Mouse (Mus musculus): ENCODE results near the gene Polr2b. TPM values are rescaled to one million over a fixed set of nuclear protein-coding genes. Genes with fewer than 3 reads are reported as not detected.

Gene Polr2b
- polyA plus RNA-seq (2015; fragmentation: Nextera tagmentation; extraction: Ambion mirVana), result 18.7 and 20.3 TPM in 2 replicates

- H3K27me3 ChIP-seq (replicated peaks; ENCODE audit: control insufficient read depth, insufficient read depth, low read length), result no peaks in the 10 kb centered on the region
- peak; percentile 39 for TF ChIP-seq CTCF (IDR thresholded peaks at IDR 0.05; ENCODE audit: low read depth)
- H3K36me3 ChIP-seq (ENCODE audit: control insufficient read depth, insufficient read depth), result peaks cover 22% of the 10 kb centered on the region
- under 1% methylated on average over 85 of the region's 85 CpGs for WGBS
- peaks cover 12% of the 10 kb centered on the region; the same call in 1 of the 2 replicates for H3K4me1 ChIP-seq (replicated peaks; ENCODE audit: control insufficient read depth, insufficient read depth, low read length)
- H3K9me3 ChIP-seq (ENCODE audit: control insufficient read depth), result no peaks in the 10 kb centered on the region
- peak within 1 kb of the TSS; percentile 83 for H3K4me3 ChIP-seq (ENCODE audit: low read depth, low read length)
- H3K4me2 ChIP-seq (replicated peaks; ENCODE audit: low read depth), result peak within 1 kb of the TSS; percentile 100
- peak; percentile 97 for ATAC-seq
- H3K27ac ChIP-seq (ENCODE audit: low read depth, low read length), result peak within 1 kb of the TSS; percentile 84
- peak within 1 kb of the TSS; percentile 87 for H3K9ac ChIP-seq (ENCODE audit: low read depth, low read length)
These were observed at the start of gene Polr2b, which contains the start of gene Noa1 for GRCm38 (mm10) chr5:77309924-77310772. TSS of gene Polr2b (plus strand) at chr5:77310147. TSS of gene Noa1 (minus strand) at chr5:77310084.

GRCm38 (mm10) chr5:77261137-77261536 lies 48.8 kb upstream of the Polr2b start:
- 79% methylated on average over 4 of the region's 4 CpGs for WGBS
- no peaks in the 10 kb centered on the region for H3K27me3 ChIP-seq (replicated peaks; ENCODE audit: control insufficient read depth, insufficient read depth, low read length)
- H3K4me2 ChIP-seq (replicated peaks; ENCODE audit: low read depth), result no peak overlapping the region
- no peak overlapping the region for H3K4me3 ChIP-seq (ENCODE audit: low read depth, low read length)
- H3K4me1 ChIP-seq (replicated peaks; ENCODE audit: control insufficient read depth, insufficient read depth, low read length), result no peaks in the 10 kb centered on the region
- ATAC-seq, result no peak
- H3K9ac ChIP-seq (ENCODE audit: low read depth, low read length), result no peak overlapping the region
- no peak overlapping the region for H3K27ac ChIP-seq (ENCODE audit: low read depth, low read length)
- H3K36me3 ChIP-seq (ENCODE audit: control insufficient read depth, insufficient read depth), result no peaks in the 10 kb centered on the region
- no peak for TF ChIP-seq CTCF (IDR thresholded peaks at IDR 0.05; ENCODE audit: low read depth)
- H3K9me3 ChIP-seq (ENCODE audit: control insufficient read depth), result no peaks in the 10 kb centered on the region

GRCm38 (mm10) chr5:77262105-77262504 lies 47.8 kb upstream of the Polr2b start:
- Histone ChIP-seq H3K27ac (ENCODE audit: low read depth, low read length) (no peak overlapping the region), H3K9me3 (ENCODE audit: control insufficient read depth) (no peaks in the 10 kb centered on the region), H3K27me3 (replicated peaks; ENCODE audit: control insufficient read depth, insufficient read depth, low read length) (no peaks in the 10 kb centered on the region), H3K4me3 (ENCODE audit: low read depth, low read length) (no peak overlapping the region), H3K36me3 (ENCODE audit: control insufficient read depth, insufficient read depth) (no peaks in the 10 kb centered on the region), H3K4me2 (replicated peaks; ENCODE audit: low read depth) (no peak overlapping the region), H3K4me1 (replicated peaks; ENCODE audit: control insufficient read depth, insufficient read depth, low read length) (no peaks in the 10 kb centered on the region; the same call in 1 of the 2 replicates), H3K9ac (ENCODE audit: low read depth, low read length) (no peak overlapping the region)
- WGBS, result 88% methylated on average over 5 of the region's 5 CpGs
- no peak for TF ChIP-seq CTCF (IDR thresholded peaks at IDR 0.05; ENCODE audit: low read depth)
- ATAC-seq, result no peak

- TF ChIP-seq CTCF (IDR thresholded peaks at IDR 0.05; ENCODE audit: low read depth), result no peak
- Histone ChIP-seq H3K4me3 (ENCODE audit: low read depth, low read length) (peak within 1 kb of the TSS; percentile 92), H3K36me3 (ENCODE audit: control insufficient read depth, insufficient read depth) (peaks cover 11% of the 10 kb centered on the region; the same call in 1 of the 2 replicates), H3K9me3 (ENCODE audit: control insufficient read depth) (no peaks in the 10 kb centered on the region), H3K9ac (ENCODE audit: low read depth, low read length) (peak within 1 kb of the TSS; percentile 91), H3K4me2 (replicated peaks; ENCODE audit: low read depth) (peak within 1 kb of the TSS; percentile 84), H3K27me3 (replicated peaks; ENCODE audit: control insufficient read depth, insufficient read depth, low read length) (no peaks in the 10 kb centered on the region), H3K27ac (ENCODE audit: low read depth, low read length) (peak within 1 kb of the TSS; percentile 96), H3K4me1 (replicated peaks; ENCODE audit: control insufficient read depth, insufficient read depth, low read length) (peaks cover 4% of the 10 kb centered on the region; the same call in 1 of the 2 replicates)
- peak; percentile 86 for ATAC-seq
- under 1% methylated on average over 64 of the region's 78 CpGs for WGBS
These were observed 44.8 kb upstream of the Polr2b start, which contains the start of gene Rest for GRCm38 (mm10) chr5:77265081-77265670. TSS of gene Rest (plus strand) at chr5:77265491.

GRCm38 (mm10) chr5:77265671-77266065 lies 44.3 kb upstream of the Polr2b start:
- peaks cover 11% of the 10 kb centered on the region; the same call in 1 of the 2 replicates for H3K36me3 ChIP-seq (ENCODE audit: control insufficient read depth, insufficient read depth)
- peak overlapping the region; percentile 84 for H3K4me2 ChIP-seq (replicated peaks; ENCODE audit: low read depth)
- no peaks in the 10 kb centered on the region for H3K27me3 ChIP-seq (replicated peaks; ENCODE audit: control insufficient read depth, insufficient read depth, low read length)
- H3K4me1 ChIP-seq (replicated peaks; ENCODE audit: control insufficient read depth, insufficient read depth, low read length), result peaks cover 4% of the 10 kb centered on the region; the same call in 1 of the 2 replicates
- peak overlapping the region; percentile 92 for H3K4me3 ChIP-seq (ENCODE audit: low read depth, low read length)
- peak overlapping the region; percentile 96 for H3K27ac ChIP-seq (ENCODE audit: low read depth, low read length)
- peak; percentile 82 for ATAC-seq
- no peaks in the 10 kb centered on the region for H3K9me3 ChIP-seq (ENCODE audit: control insufficient read depth)
- under 1% methylated on average over 44 of the region's 53 CpGs for WGBS
- TF ChIP-seq CTCF (IDR thresholded peaks at IDR 0.05; ENCODE audit: low read depth), result peak; percentile 37; the same call in 1 of the 2 replicates
- peak overlapping the region; percentile 91 for H3K9ac ChIP-seq (ENCODE audit: low read depth, low read length)

Data from intestine, postnatal 0 days (tissue).